ENCODE assay signal across 17 mouse cellular contexts in genomic region chr13:113730776-113731400, GRCm38 (mm10).
A peak's percentile ranks its signal among the peaks of the same experiment; 100 is the strongest.
DNase-seq lines count a peak whose midpoint lies in the region; ATAC-seq and TF ChIP-seq lines count a peak whose summit lies in the region.
"Had no signal": no experiment of that assay in that cellular context is flagged by ENCODE, and none has a peak within 500 bp of the region (broad histone marks: within the 10 kb centered on the region; RNA-seq: fewer than 3 reads in every experiment).

No protein-coding gene starts in this region.

- 0 out of 2 replicates have a peak overlapping the region, but pooled peaks have one; percentile 6 for H3K27ac ChIP-seq in forebrain, embryonic 12.5 days
- H3K27ac ChIP-seq in forebrain, embryonic 11.5 days (ENCODE audit: low read depth, low read length), result no peak overlapping the region
- peak overlapping the region; percentile 21 for H3K27ac ChIP-seq in kidney, adult 2 months (ENCODE audit: insufficient read depth, low read depth, low read length)
- no peak overlapping the region for H3K27ac ChIP-seq in kidney, embryonic 14.5 days (ENCODE audit: low read depth, low read length)
- no peak overlapping the region for H3K27ac ChIP-seq in hindbrain, embryonic 11.5 days (ENCODE audit: low read depth, low read length)
- H3K27ac ChIP-seq: forebrain, embryonic 13.5 days; hindbrain, embryonic 14.5 days; liver, embryonic 12.5 days had no signal

- H3K9me3 ChIP-seq in forebrain, embryonic 12.5 days, result no peaks in the 10 kb centered on the region
- no peaks in the 10 kb centered on the region for H3K9me3 ChIP-seq in forebrain, embryonic 11.5 days (ENCODE audit: control insufficient read depth, low read length)
- H3K9me3 ChIP-seq in kidney, embryonic 14.5 days (ENCODE audit: control insufficient read depth, low read length), result no peaks in the 10 kb centered on the region
- no peaks in the 10 kb centered on the region for H3K9me3 ChIP-seq in hindbrain, embryonic 11.5 days (ENCODE audit: control insufficient read depth, low read length)
- H3K9me3 ChIP-seq: forebrain, embryonic 13.5 days; liver, embryonic 12.5 days had no signal

- no peak overlapping the region for H3K4me3 ChIP-seq in forebrain, embryonic 12.5 days (replicated peaks)
- no peak overlapping the region for H3K4me3 ChIP-seq in forebrain, embryonic 11.5 days (ENCODE audit: low read depth, low read length)
- H3K4me3 ChIP-seq in kidney, adult 2 months (ENCODE audit: insufficient read depth, low read depth, low read length), result no peak overlapping the region
- no peak overlapping the region for H3K4me3 ChIP-seq in kidney, embryonic 14.5 days (ENCODE audit: low read length)
- no peak overlapping the region for H3K4me3 ChIP-seq in myocyte
- H3K4me3 ChIP-seq in hindbrain, embryonic 11.5 days (ENCODE audit: low read depth, low read length), result no peak overlapping the region
- H3K4me3 ChIP-seq: forebrain, embryonic 13.5 days; liver, embryonic 12.5 days had no signal

- no peaks in the 10 kb centered on the region for H3K79me2 ChIP-seq in myocyte (ENCODE audit: control insufficient read depth, insufficient read depth)

- peaks cover 34% of the 10 kb centered on the region for H3K4me1 ChIP-seq in forebrain, embryonic 12.5 days
- peaks cover 5% of the 10 kb centered on the region; the same call in 1 of the 2 replicates for H3K4me1 ChIP-seq in forebrain, embryonic 11.5 days (replicated peaks; ENCODE audit: control insufficient read depth, insufficient read depth, low read length)
- H3K4me1 ChIP-seq in kidney, adult 2 months (ENCODE audit: control insufficient read depth, insufficient read depth, low read length), result peaks cover 15% of the 10 kb centered on the region; the same call in 1 of the 2 replicates
- H3K4me1 ChIP-seq in kidney, embryonic 14.5 days (ENCODE audit: control insufficient read depth, insufficient read depth, low read length), result 0 out of 2 replicates have a peak, but pooled peaks cover 3% of the 10 kb centered on the region
- no peaks in the 10 kb centered on the region; the same call in 1 of the 2 replicates for H3K4me1 ChIP-seq in hindbrain, embryonic 11.5 days (replicated peaks; ENCODE audit: control insufficient read depth, insufficient read depth, low read length)
- H3K4me1 ChIP-seq: liver, embryonic 12.5 days had no signal

- TF ChIP-seq POLR2A in kidney, adult 2 months (IDR thresholded peaks at IDR 0.05; ENCODE audit: low read depth, low read length), result no peak
- no peak for TF ChIP-seq POLR2A in myocyte (IDR thresholded peaks at IDR 0.05; ENCODE audit: insufficient read length, low read depth)

- TF ChIP-seq CTCF in kidney, adult 2 months (conservative IDR thresholded peaks at IDR 0.05; ENCODE audit: insufficient read depth, insufficient read length, low read depth, low read length), result no peak

- ATAC-seq in forebrain, embryonic 12.5 days (ENCODE audit: low FRiP score), result no peak
- no peak for ATAC-seq in forebrain, embryonic 11.5 days (replicated peaks; ENCODE audit: low FRiP score)
- no peak for ATAC-seq in kidney, embryonic 14.5 days (ENCODE audit: low FRiP score, low TSS enrichment)
- peak; percentile 27; the same call in 1 of the 2 replicates for ATAC-seq in granulocyte monocyte progenitor cell, adult 5-6 weeks (replicated peaks; ENCODE audit: poor library complexity, severe bottlenecking)
- no peak for ATAC-seq in hindbrain, embryonic 11.5 days (ENCODE audit: low FRiP score)
- ATAC-seq: activated CD4-positive, CD25-positive, alpha-beta regulatory T cell, adult 4 months; forebrain, embryonic 13.5 days; liver, embryonic 12.5 days; lung, postnatal 0 days had no signal

- H3ac ChIP-seq in myocyte (ENCODE audit: control insufficient read depth, insufficient read length), result no peak overlapping the region

- WGBS in forebrain, embryonic 12.5 days, result 24% methylated on average over 8 of the region's 8 CpGs
- 26% methylated on average over 8 of the region's 8 CpGs for WGBS in forebrain, embryonic 11.5 days
- WGBS in kidney, adult 2 months, result 49% methylated on average over 8 of the region's 8 CpGs
- WGBS in kidney, embryonic 14.5 days, result 40% methylated on average over 8 of the region's 8 CpGs
- 31% methylated on average over 8 of the region's 8 CpGs for WGBS in hindbrain, embryonic 11.5 days

- DNase-seq in forebrain, embryonic 11.5 days (ENCODE audit: low spot score), result no peak
- DNase-seq in kidney, adult 2 months, result peak; percentile 33
- DNase-seq in hindbrain, embryonic 11.5 days (ENCODE audit: low spot score), result no peak
- DNase-seq in cerebellum, postnatal 25 days, result no peak
- DNase-seq: cerebellum, adult 9-10 months; gastrocnemius, postnatal 36 days; retina, postnatal 1 day; spleen, adult 18-20 months had no signal

- no peak overlapping the region for H3K4me2 ChIP-seq in forebrain, embryonic 12.5 days
- no peak overlapping the region for H3K4me2 ChIP-seq in forebrain, embryonic 11.5 days (ENCODE audit: low read depth, low read length, severe bottlenecking)
- no peak overlapping the region for H3K4me2 ChIP-seq in kidney, embryonic 14.5 days (replicated peaks; ENCODE audit: low read depth, low read length)
- peak overlapping the region; percentile 50 for H3K4me2 ChIP-seq in myocyte (ENCODE audit: low read depth)
- H3K4me2 ChIP-seq in hindbrain, embryonic 11.5 days (replicated peaks; ENCODE audit: low read depth, low read length), result no peak overlapping the region
- H3K4me2 ChIP-seq: forebrain, embryonic 13.5 days; hindbrain, embryonic 14.5 days; liver, embryonic 12.5 days had no signal

- no peaks in the 10 kb centered on the region for H3K27me3 ChIP-seq in forebrain, embryonic 12.5 days
- H3K27me3 ChIP-seq in forebrain, embryonic 11.5 days (ENCODE audit: control insufficient read depth, insufficient read depth, low read length), result no peaks in the 10 kb centered on the region
- H3K27me3 ChIP-seq in kidney, adult 2 months (replicated peaks; ENCODE audit: control insufficient read depth, insufficient read depth, low read length), result no peaks in the 10 kb centered on the region
- no peaks in the 10 kb centered on the region for H3K27me3 ChIP-seq in kidney, embryonic 14.5 days (ENCODE audit: control insufficient read depth, insufficient read depth, low read length)
- no peaks in the 10 kb centered on the region for H3K27me3 ChIP-seq in myocyte (ENCODE audit: control insufficient read depth, insufficient read depth, insufficient read length)
- H3K27me3 ChIP-seq in hindbrain, embryonic 11.5 days (ENCODE audit: control insufficient read depth, insufficient read depth, low read length), result no peaks in the 10 kb centered on the region
- H3K27me3 ChIP-seq: forebrain, embryonic 13.5 days; liver, embryonic 12.5 days had no signal

- H3K36me3 ChIP-seq in forebrain, embryonic 12.5 days (replicated peaks), result no peaks in the 10 kb centered on the region
- no peaks in the 10 kb centered on the region for H3K36me3 ChIP-seq in forebrain, embryonic 11.5 days (ENCODE audit: control insufficient read depth, insufficient read depth, low read length)
- no peaks in the 10 kb centered on the region for H3K36me3 ChIP-seq in kidney, adult 2 months (ENCODE audit: control insufficient read depth, insufficient read depth, low read length)
- no peaks in the 10 kb centered on the region for H3K36me3 ChIP-seq in kidney, embryonic 14.5 days (ENCODE audit: control insufficient read depth, insufficient read depth, low read length)
- H3K36me3 ChIP-seq in myocyte (ENCODE audit: control insufficient read depth, insufficient read depth), result no peaks in the 10 kb centered on the region
- H3K36me3 ChIP-seq in hindbrain, embryonic 11.5 days (ENCODE audit: control insufficient read depth, insufficient read depth, low read length), result no peaks in the 10 kb centered on the region
- H3K36me3 ChIP-seq: liver, embryonic 12.5 days had no signal

- no peak overlapping the region for H3K9ac ChIP-seq in forebrain, embryonic 12.5 days
- no peak overlapping the region for H3K9ac ChIP-seq in forebrain, embryonic 11.5 days (ENCODE audit: low read length)
- no peak overlapping the region for H3K9ac ChIP-seq in kidney, embryonic 14.5 days (ENCODE audit: low read depth, low read length)
- H3K9ac ChIP-seq in hindbrain, embryonic 11.5 days (ENCODE audit: low read depth, low read length), result no peak overlapping the region
- H3K9ac ChIP-seq: forebrain, embryonic 13.5 days; hindbrain, embryonic 14.5 days; liver, embryonic 12.5 days had no signal

TF ChIP-seq in myocyte, 11 proteins besides CTCF, POLR2A, EP300 and RAD21:
- TF ChIP-seq MYOG (IDR thresholded peaks at IDR 0.05; ENCODE audit: control insufficient read depth in 1 of 3, insufficient read depth in 1 of 3, insufficient read length in 2 of 3, low read depth in 2 of 3) (no peak), E2F4 (IDR thresholded peaks at IDR 0.05; ENCODE audit: insufficient read depth) (no peak), USF1 (IDR thresholded peaks at IDR 0.05; ENCODE audit: low read depth) (no peak), TCF3 (IDR thresholded peaks at IDR 0.05; ENCODE audit: insufficient read length, low read depth) (no peak), CEBPB (IDR thresholded peaks at IDR 0.05; ENCODE audit: insufficient read depth, poor library complexity, severe bottlenecking) (no peak), TCF12 (IDR thresholded peaks at IDR 0.05; ENCODE audit: insufficient read depth, poor library complexity, severe bottlenecking) (no peak), SRF (IDR thresholded peaks at IDR 0.05; ENCODE audit: control insufficient read depth, insufficient read length, low read depth) (no peak), REST (IDR thresholded peaks at IDR 0.05; ENCODE audit: insufficient read depth, insufficient read length) (no peak), POLR2AphosphoS2 (IDR thresholded peaks at IDR 0.05; ENCODE audit: insufficient read length, low read depth) (no peak), MYOD1 (IDR thresholded peaks at IDR 0.05; ENCODE audit: control insufficient read depth in 1 of 3, insufficient read length in 2 of 3, low read depth in 2 of 3) (no peak), MAX (IDR thresholded peaks at IDR 0.05; ENCODE audit: low read depth) (no peak)

Comparison
In these comparisons a context has a peak if more than half of its experiments do, and no peak if none do; other contexts are left out.
1. H3K27ac ChIP-seq: peak in forebrain, embryonic 12.5 days (single experiment) and kidney, adult 2 months (single experiment); none in forebrain, embryonic 11.5 days (single experiment), kidney, embryonic 14.5 days (single experiment) and hindbrain, embryonic 11.5 days (single experiment).